Mouse (Mus musculus) limb, embryonic 11.5 days (tissue): ENCODE measurements around the gene Zfp273. TPM values are rescaled to one million over a fixed set of nuclear protein-coding genes. Genes with fewer than 3 reads are reported as not detected.
A peak's percentile ranks its signal among the peaks of the same experiment; 100 is the strongest.
"Not testable (repeated sequence)": the region's sequence is repeated elsewhere in the genome, so short reads cannot be mapped to it uniquely, and the experiment has no call there.

Experiments used
- ATAC-seq: fragments of 200-750 bp; cut with Nextera tagmentation; 2 replicates; pipeline ENCODE4 v1.8.0; 2017; ENCODE audit warnings: low read depth; ENCODE audit not compliant: insufficient number of reproducible peaks, low FRiP score, low TSS enrichment
- DNase-seq: peaks from one replicate; pipeline ENCODE4 v3.0.0-alpha.2; 2015; ENCODE audit warnings: low spot score
- H3K27ac ChIP-seq: fragments of 300-500 bp; sonication (generic); replicated peaks from 2 replicates; pipeline ENCODE4 v1.5.1; 2014; ENCODE audit warnings: low read depth, mild to moderate bottlenecking, low read length
- H3K27me3 ChIP-seq: fragments of 300-500 bp; sonication (generic); 2 replicates; pipeline ENCODE4 v1.6.1; 2014; ENCODE audit warnings: mild to moderate bottlenecking, low read length, mixed read lengths; ENCODE audit not compliant: control insufficient read depth, insufficient read depth
- H3K36me3 ChIP-seq: fragments of 300-500 bp; sonication (generic); 2 replicates; pipeline ENCODE4 v1.6.1; 2014; ENCODE audit warnings: mild to moderate bottlenecking, low read length, moderate library complexity, mixed read lengths; ENCODE audit not compliant: control insufficient read depth, insufficient read depth
- H3K4me1 ChIP-seq: fragments of 300-500 bp; sonication (generic); 2 replicates; pipeline ENCODE4 v1.6.1; 2014; ENCODE audit warnings: low read length, mixed read lengths; ENCODE audit not compliant: control insufficient read depth, insufficient read depth
- H3K4me2 ChIP-seq: fragments of 300-500 bp; sonication (generic); 2 replicates; pipeline ENCODE4 v1.6.1; 2014; ENCODE audit warnings: low read depth, mild to moderate bottlenecking, moderate library complexity; ENCODE audit not compliant: severe bottlenecking
- H3K4me3 ChIP-seq: fragments of 300-500 bp; sonication (generic); 2 replicates; pipeline ENCODE4 v1.5.1; 2014; ENCODE audit warnings: low read depth, low read length
- H3K9ac ChIP-seq: fragments of 300-500 bp; sonication (generic); 2 replicates; pipeline ENCODE4 v1.6.1; 2014; ENCODE audit warnings: mild to moderate bottlenecking, low read length
- H3K9me3 ChIP-seq: fragments of 300-500 bp; sonication (generic); 2 replicates; pipeline ENCODE4 v1.6.1; 2016; ENCODE audit warnings: low read length; ENCODE audit not compliant: control insufficient read depth
- WGBS: fragments of 180-500 bp; shearing (Covaris S2); extraction: QIAGEN DNeasy Blood & Tissue Kit; methylation state at CpG from one replicate; pipeline ENCODE4 v1.1.7; 2014; 5-methylcytosine and 5-hydroxymethylcytosine counted together
- polyA plus RNA-seq: library from polyadenylated mRNA; unstranded; fragments of >200 nt; fragmentation: Nextera tagmentation; extraction: Ambion mirVana; gene quantifications from 2 replicates; pipeline ENCODE4 v1.2.1, GENCODE M21; 2014

The Zfp273 gene
- polyA plus RNA-seq, 1 experiment from 2014 or later, result 8.0 TPM

DNA sequence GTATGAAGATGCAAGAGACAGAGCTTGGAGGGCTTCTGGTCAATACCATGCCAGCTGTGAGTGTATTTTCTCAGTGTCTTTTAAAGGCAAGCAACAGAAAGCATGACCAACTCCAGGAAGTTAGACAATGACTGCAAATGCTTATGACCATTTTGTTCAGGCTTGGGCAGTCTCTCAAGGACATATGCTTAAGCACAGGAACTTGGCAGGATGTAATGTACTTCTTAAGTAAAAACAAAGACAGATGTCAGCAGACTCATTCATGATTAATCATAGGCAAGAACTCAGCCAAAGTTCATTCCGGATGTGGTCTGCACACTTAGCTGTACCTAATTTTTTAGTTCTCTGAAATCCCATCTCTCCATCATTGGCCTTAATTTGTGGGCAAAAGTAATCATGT lies 5.1 kb downstream of the Zfp273 start:
- WGBS, result 87% methylated on average over 1 of the region's 1 CpGs
- H3K36me3 ChIP-seq, result no peaks in the 10 kb centered on the region
- no peaks in the 10 kb centered on the region for H3K4me1 ChIP-seq
- H3K4me2 ChIP-seq, result no peak overlapping the region
- no peak overlapping the region for H3K27ac ChIP-seq
- H3K4me3 ChIP-seq, result no peak overlapping the region
- DNase-seq (no peak), ATAC-seq (no peak)
- no peak overlapping the region for H3K9ac ChIP-seq
- no peaks in the 10 kb centered on the region for H3K27me3 ChIP-seq
- H3K9me3 ChIP-seq, result no peaks in the 10 kb centered on the region

DNA sequence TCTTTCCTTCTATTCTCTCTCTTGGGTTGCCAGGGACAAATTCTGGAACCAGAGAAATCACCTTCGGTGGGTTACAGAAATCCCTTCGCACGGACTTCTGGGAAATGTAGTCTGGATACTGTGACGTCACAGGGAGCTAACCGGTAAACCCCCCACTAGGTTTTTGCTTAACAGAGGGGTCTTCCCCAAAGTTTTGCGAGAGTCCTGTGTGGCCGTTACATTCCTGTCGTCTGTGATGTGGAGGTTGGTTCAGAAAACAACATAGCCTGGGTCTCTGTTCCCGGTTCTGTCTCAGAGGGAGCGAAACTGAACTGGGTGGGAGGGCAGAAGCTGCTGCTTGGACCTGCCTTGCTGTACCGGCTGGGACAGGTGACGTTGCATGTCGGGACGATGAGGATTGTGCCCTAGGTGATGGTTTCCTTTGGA lies 17.4 kb downstream of the Zfp273 start, which contains the start of gene Gm10037:
Gene Gm10037, plus strand, starts transcription at position 196 of the 426 bp plus-strand sequence.
- H3K4me2 ChIP-seq, result peak within 1 kb of the TSS; percentile 53
- ATAC-seq (peak; percentile 84), DNase-seq (peak; percentile 77)
- H3K27me3 ChIP-seq, result no peaks in the 10 kb centered on the region
- 4% methylated on average over 14 of the region's 14 CpGs for WGBS
- H3K36me3 ChIP-seq, result peaks cover 5% of the 10 kb centered on the region; the same call in 1 of the 2 replicates
- H3K27ac ChIP-seq, result no peak within 1 kb of the TSS
- H3K4me3 ChIP-seq, result peak within 1 kb of the TSS; percentile 49
- H3K9ac ChIP-seq, result peak within 1 kb of the TSS; percentile 51
- no peaks in the 10 kb centered on the region for H3K9me3 ChIP-seq
- H3K4me1 ChIP-seq, result no peaks in the 10 kb centered on the region

DNA sequence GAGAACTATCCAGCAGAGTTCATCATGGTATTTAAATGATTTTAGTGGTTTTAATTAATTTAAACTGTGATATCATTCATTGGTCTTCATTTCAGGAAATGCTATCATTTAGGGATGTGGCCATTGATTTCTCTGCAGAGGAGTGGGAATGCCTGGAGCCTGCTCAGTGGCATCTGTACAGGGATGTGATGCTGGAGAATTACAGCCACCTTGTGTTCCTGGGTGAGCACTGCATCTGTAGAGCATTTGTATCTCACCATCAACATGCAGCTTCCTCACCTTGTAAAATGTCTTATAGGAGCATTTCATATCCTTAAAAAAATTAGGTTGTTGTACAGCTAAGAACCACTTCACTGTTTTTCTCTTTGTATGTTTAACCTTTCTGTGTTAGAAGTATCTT lies 19.6 kb downstream of the Zfp273 start:
- not testable (repeated sequence) for H3K4me3 ChIP-seq, H3K9me3 ChIP-seq, H3K4me1 ChIP-seq, DNase-seq, H3K27me3 ChIP-seq, H3K27ac ChIP-seq, H3K36me3 ChIP-seq, H3K9ac ChIP-seq, H3K4me2 ChIP-seq, ATAC-seq

DNA sequence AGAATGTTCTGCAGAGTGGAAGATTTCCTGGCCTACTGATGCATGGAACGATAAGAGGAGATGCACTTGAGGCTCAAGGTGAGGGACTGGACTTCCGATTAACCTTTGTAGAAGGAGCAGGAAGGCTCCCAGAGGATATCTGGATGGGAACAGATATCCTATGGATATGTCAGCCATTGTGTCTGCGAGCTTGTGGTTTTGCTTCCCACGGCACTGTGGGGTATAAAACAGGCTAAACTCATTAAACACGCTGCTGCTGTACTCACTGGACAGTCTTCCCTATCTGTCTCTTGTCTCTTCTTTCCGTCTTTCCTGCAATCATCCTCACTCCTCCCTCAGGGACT lies 30.2 kb downstream of the Zfp273 start:
- H3K27me3 ChIP-seq, result no peaks in the 10 kb centered on the region
- no peaks in the 10 kb centered on the region for H3K4me1 ChIP-seq
- no peak overlapping the region; the same call in 1 of the 2 replicates for H3K4me3 ChIP-seq
- peak overlapping the region; percentile 32 for H3K4me2 ChIP-seq
- no peaks in the 10 kb centered on the region for H3K36me3 ChIP-seq
- H3K9ac ChIP-seq, result peak overlapping the region; percentile 50
- WGBS, result 54% methylated on average over 6 of the region's 6 CpGs
- DNase-seq (no peak), ATAC-seq (no peak)
- no peak overlapping the region for H3K27ac ChIP-seq
- no peaks in the 10 kb centered on the region for H3K9me3 ChIP-seq

DNA sequence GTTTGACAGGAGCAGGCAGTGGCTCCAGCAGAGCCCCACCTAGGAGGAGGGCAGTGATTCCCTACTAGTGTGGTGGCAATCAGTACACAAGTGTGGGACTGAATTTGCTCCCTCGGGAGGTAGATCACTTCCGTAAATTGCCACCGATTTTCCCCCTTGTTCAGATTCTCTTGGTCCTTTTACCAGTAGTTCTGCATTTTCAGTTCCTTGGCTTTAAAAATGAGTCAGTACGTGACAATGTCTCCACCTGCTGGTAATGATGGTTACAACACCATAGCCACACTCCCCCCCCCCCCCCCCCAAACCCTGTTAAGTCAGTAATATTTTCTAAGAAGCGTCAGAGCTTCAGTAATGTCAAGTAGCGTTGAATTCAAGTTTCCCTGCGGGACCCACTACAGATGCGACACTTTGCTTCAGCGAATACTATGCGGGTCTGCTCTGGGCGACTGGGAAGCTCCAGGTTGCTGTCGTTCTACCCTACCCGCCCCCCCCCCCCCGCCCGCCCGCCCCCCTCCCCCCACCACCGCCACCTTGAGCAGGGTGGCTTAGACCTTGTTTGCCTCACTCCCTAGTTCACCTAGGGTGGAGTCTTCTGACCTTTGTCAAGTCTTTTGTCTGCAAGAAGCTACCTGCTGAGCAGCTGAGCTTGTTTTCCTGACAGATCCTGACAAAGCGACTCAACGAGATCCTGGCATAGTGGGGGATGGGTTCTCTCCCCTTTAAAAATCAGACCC lies 30.7 kb downstream of the Zfp273 start:
- Histone ChIP-seq H3K4me3 (peak overlapping the region; percentile 20), H3K27me3 (no peaks in the 10 kb centered on the region), H3K9me3 (no peaks in the 10 kb centered on the region), H3K27ac (no peak overlapping the region), H3K9ac (peak overlapping the region; percentile 50), H3K4me1 (no peaks in the 10 kb centered on the region), H3K4me2 (peak overlapping the region; percentile 37), H3K36me3 (no peaks in the 10 kb centered on the region)
- DNase-seq (peak; percentile 64), ATAC-seq (peak; percentile 73; the same call in 1 of the 2 replicates)
- 2% methylated on average over 14 of the region's 19 CpGs for WGBS

DNA sequence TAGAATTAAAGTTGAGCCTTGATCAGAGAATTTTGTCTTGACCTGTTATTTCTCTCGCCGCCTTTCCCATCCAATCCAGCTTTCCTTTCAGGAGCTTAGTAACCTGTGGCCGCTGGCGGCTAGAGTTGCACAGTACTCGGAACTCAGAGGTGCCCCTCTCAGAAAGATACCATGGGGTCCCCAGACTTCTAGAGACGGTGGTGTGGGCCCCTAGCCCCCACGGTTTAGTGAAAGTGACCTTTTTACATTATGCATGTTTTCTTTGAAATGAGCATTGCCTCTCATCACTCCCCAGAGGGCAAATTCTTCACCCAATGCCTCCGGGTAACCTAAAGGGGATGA lies 31.3 kb downstream of the Zfp273 start:
- no peaks in the 10 kb centered on the region for H3K27me3 ChIP-seq
- no peaks in the 10 kb centered on the region for H3K36me3 ChIP-seq
- DNase-seq, result peak; percentile 55
- H3K27ac ChIP-seq, result no peak overlapping the region
- H3K4me3 ChIP-seq, result peak overlapping the region; percentile 20; the same call in 1 of the 2 replicates
- H3K9me3 ChIP-seq, result no peaks in the 10 kb centered on the region
- no peaks in the 10 kb centered on the region for H3K4me1 ChIP-seq
- 31% methylated on average over 8 of the region's 8 CpGs for WGBS
- H3K4me2 ChIP-seq, result peak overlapping the region; percentile 37
- H3K9ac ChIP-seq, result no peak overlapping the region; the same call in 1 of the 2 replicates
- no peak; the same call in 1 of the 2 replicates for ATAC-seq

DNA sequence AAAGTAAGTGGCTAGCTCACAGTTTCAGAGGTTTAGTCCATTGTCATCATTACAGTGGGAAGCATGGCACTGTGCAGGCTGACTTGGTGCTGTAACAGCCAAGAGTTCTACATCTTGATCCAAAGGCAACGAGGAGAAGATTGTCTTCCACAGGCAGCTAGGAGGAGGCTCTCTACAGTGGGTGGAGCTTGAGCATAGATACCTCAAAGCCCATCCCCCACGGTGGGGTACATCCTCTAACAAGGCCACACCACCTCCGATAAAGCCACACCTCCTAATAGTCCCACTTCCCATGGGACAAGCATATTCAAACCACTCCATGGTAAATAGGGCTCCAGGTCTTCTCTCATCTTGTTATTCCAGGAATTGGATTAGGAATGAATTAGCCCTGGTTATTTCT lies 36.8 kb downstream of the Zfp273 start:
- Histone ChIP-seq H3K4me1 (no peaks in the 10 kb centered on the region), H3K27ac (no peak overlapping the region), H3K4me3 (no peak overlapping the region), H3K27me3 (no peaks in the 10 kb centered on the region), H3K9me3 (no peaks in the 10 kb centered on the region), H3K9ac (no peak overlapping the region), H3K4me2 (no peak overlapping the region), H3K36me3 (no peaks in the 10 kb centered on the region)
- 86% methylated on average over 3 of the region's 3 CpGs for WGBS
- no peak for DNase-seq
- no peak for ATAC-seq

DNA sequence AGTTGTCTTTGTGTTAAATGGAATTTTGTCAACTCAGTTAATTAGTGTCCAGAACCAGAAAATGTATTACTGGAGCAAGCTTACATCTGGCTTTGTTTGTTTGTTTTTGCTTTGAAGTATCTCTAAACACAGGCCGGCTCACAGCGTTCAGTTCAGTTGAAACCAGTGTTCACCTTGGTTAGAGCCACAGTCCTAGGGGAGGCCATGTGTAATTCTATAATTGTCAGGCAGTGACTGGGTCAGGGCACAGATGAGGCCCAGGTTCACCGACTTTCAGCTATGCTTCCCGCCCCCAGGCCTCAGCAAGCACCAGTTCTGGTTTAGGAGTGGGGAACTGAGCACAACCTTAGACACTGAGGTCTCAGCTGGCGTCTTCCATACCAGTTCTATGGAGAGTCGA lies 39.6 kb downstream of the Zfp273 start:
- Histone ChIP-seq H3K4me3 (no peak overlapping the region), H3K9ac (no peak overlapping the region), H3K27ac (no peak overlapping the region), H3K36me3 (no peaks in the 10 kb centered on the region), H3K4me2 (no peak overlapping the region), H3K27me3 (no peaks in the 10 kb centered on the region), H3K9me3 (no peaks in the 10 kb centered on the region), H3K4me1 (no peaks in the 10 kb centered on the region)
- ATAC-seq, result no peak; the same call in 1 of the 2 replicates
- 65% methylated on average over 6 of the region's 6 CpGs for WGBS
- DNase-seq, result no peak

DNA sequence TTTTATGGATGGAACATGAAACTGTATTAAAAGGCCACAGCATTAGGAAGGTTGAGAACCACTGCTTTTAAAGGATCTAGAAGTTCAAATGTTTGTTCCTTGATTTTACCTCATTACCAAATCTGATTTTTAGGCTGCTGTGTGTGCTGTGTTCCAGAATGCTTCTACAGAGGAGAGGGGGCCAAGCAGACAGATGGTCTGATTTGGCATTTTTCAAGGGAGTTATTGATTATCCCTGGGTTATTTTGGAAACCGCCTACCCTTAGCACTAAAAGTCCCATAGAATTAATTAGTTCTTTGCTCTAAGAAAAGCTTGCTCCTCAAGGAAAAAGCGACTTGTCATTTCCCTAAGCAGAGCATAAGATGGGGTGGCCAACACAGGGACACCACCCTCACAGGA lies 40.4 kb downstream of the Zfp273 start:
- WGBS, result 93% methylated on average over 2 of the region's 2 CpGs
- DNase-seq, result no peak
- H3K9me3 ChIP-seq, result no peaks in the 10 kb centered on the region

More for the DNA sequence above, 40.4 kb downstream of the Zfp273 start:
- Histone ChIP-seq H3K27ac (no peak overlapping the region), H3K36me3 (no peaks in the 10 kb centered on the region), H3K27me3 (no peaks in the 10 kb centered on the region), H3K9ac (no peak overlapping the region), H3K4me1 (no peaks in the 10 kb centered on the region), H3K4me2 (no peak overlapping the region), H3K4me3 (no peak overlapping the region)
- ATAC-seq, result no peak
